Mouse (Mus musculus): ENCODE measurements around the gene Sec14l5. TPM values are rescaled to one million over a fixed set of nuclear protein-coding genes. Genes with fewer than 3 reads are reported as not detected.

The Sec14l5 gene
- polyA plus RNA-seq, 1 experiment = 0.05 TPM

DNA sequence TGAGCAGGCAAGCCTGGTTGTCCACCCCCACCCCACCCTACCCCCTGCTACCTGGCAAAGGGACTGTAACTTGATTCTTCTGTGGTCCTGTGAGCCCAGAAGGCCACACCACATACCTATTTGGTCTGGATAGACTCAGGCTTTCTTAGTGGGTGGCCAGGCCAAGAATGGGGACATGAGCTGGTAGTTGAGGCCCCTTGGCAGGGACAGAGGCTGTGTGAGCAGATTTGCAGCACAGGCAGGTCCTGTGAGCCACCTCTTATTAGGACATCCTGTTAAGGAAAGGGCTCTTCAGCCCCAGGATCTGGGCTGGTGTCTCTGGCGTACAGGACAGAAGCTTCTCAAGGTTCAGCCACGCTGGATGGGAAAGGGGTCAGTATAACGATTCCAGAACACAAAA lies 10.2 kb downstream of the Sec14l5 start:
- Histone ChIP-seq H3K79me2 (ENCODE audit: control insufficient read depth, insufficient read depth) (no peaks in the 10 kb centered on the region), H3K36me3 (ENCODE audit: control insufficient read depth, insufficient read depth) (no peaks in the 10 kb centered on the region), H3K27me3 (ENCODE audit: control insufficient read depth, insufficient read depth, insufficient read length) (peaks cover 19% of the 10 kb centered on the region), H3ac (ENCODE audit: control insufficient read depth, insufficient read length) (no peak overlapping the region), H3K4me3 (no peak overlapping the region), H3K4me2 (ENCODE audit: low read depth) (no peak overlapping the region)
- TF ChIP-seq POLR2AphosphoS2 (IDR thresholded peaks at IDR 0.05; ENCODE audit: insufficient read length, low read depth) (no peak), TCF12 (IDR thresholded peaks at IDR 0.05; ENCODE audit: insufficient read depth, poor library complexity, severe bottlenecking) (no peak), MYOG (IDR thresholded peaks at IDR 0.05; ENCODE audit: control insufficient read depth in 1 of 3, insufficient read depth in 1 of 3, insufficient read length in 2 of 3, low read depth in 2 of 3) (no peak), TCF3 (IDR thresholded peaks at IDR 0.05; ENCODE audit: insufficient read length, low read depth) (no peak), MYOD1 (IDR thresholded peaks at IDR 0.05; ENCODE audit: control insufficient read depth in 1 of 3, insufficient read length in 2 of 3, low read depth in 2 of 3) (no peak), CEBPB (IDR thresholded peaks at IDR 0.05; ENCODE audit: insufficient read depth, poor library complexity, severe bottlenecking) (no peak), USF1 (IDR thresholded peaks at IDR 0.05; ENCODE audit: low read depth) (no peak), E2F4 (IDR thresholded peaks at IDR 0.05; ENCODE audit: insufficient read depth) (no peak)

DNA sequence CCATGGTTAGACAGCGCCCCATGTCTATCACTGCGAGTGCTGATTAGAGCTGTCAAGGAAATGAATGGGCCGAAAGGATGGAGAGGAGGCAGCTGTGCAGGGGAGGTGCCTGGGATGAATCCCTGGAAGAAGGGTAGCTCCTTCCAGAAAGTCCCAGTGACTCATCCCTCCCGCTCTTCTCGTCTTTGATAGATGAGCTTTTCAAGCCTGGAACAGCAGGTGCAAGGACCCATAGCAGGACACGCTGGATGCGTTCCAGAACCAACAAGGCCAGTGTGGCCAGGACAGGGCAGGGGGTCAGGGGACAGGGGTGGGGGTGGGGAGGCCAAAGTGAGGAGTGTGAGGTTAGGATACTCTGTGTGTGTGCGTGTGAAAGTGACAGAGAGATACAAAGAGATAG lies 12.3 kb downstream of the Sec14l5 start:
- Histone ChIP-seq H3K27me3 (ENCODE audit: control insufficient read depth, insufficient read depth, insufficient read length) (peaks cover 19% of the 10 kb centered on the region), H3K4me3 (no peak overlapping the region), H3K36me3 (ENCODE audit: control insufficient read depth, insufficient read depth) (no peaks in the 10 kb centered on the region), H3ac (ENCODE audit: control insufficient read depth, insufficient read length) (no peak overlapping the region), H3K4me2 (ENCODE audit: low read depth) (peak overlapping the region; percentile 42), H3K79me2 (ENCODE audit: control insufficient read depth, insufficient read depth) (no peaks in the 10 kb centered on the region)
- TF ChIP-seq SRF (IDR thresholded peaks at IDR 0.05; ENCODE audit: control insufficient read depth, insufficient read length, low read depth) (no peak), TCF12 (IDR thresholded peaks at IDR 0.05; ENCODE audit: insufficient read depth, poor library complexity, severe bottlenecking) (peak; percentile 70), POLR2AphosphoS2 (IDR thresholded peaks at IDR 0.05; ENCODE audit: insufficient read length, low read depth) (no peak), TCF3 (IDR thresholded peaks at IDR 0.05; ENCODE audit: insufficient read length, low read depth) (no peak), REST (IDR thresholded peaks at IDR 0.05; ENCODE audit: insufficient read depth, insufficient read length) (no peak), MYOD1 (IDR thresholded peaks at IDR 0.05; ENCODE audit: control insufficient read depth in 1 of 3, insufficient read length in 2 of 3, low read depth in 2 of 3) (peak; percentile 79 to 94 (median 91)), POLR2A (IDR thresholded peaks at IDR 0.05; ENCODE audit: insufficient read length, low read depth) (no peak), MYOG (IDR thresholded peaks at IDR 0.05; ENCODE audit: control insufficient read depth in 1 of 3, insufficient read depth in 1 of 3, insufficient read length in 2 of 3, low read depth in 2 of 3) (peak; percentile 44 to 86 (median 83))

DNA sequence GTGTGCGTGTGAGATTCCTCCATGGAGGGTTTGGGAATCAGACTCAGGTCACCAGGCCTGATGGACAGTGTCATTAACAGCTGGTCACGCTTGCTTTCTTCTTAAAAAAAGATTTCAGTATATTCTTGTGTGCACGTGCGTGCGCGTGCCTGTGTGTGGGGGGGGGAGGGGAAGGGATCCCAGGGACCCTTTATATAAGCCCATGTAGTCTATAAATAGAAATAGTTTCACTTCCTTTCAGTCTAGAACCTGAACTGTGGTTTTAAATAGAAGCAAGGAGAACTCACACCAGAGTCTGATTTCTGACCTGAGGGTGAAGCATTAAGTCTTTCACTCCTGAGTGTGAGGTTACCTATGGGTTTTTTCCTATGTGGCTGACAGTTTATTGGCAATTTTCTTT lies 17.4 kb downstream of the Sec14l5 start:
- Histone ChIP-seq H3K27me3 (ENCODE audit: control insufficient read depth, insufficient read depth, insufficient read length) (peaks cover 8% of the 10 kb centered on the region), H3ac (ENCODE audit: control insufficient read depth, insufficient read length) (no peak overlapping the region), H3K4me2 (ENCODE audit: low read depth) (no peak overlapping the region), H3K4me3 (no peak overlapping the region), H3K36me3 (ENCODE audit: control insufficient read depth, insufficient read depth) (no peaks in the 10 kb centered on the region), H3K79me2 (ENCODE audit: control insufficient read depth, insufficient read depth) (no peaks in the 10 kb centered on the region)
- TF ChIP-seq E2F4 (IDR thresholded peaks at IDR 0.05; ENCODE audit: insufficient read depth) (no peak), MAX (IDR thresholded peaks at IDR 0.05; ENCODE audit: low read depth) (no peak), REST (IDR thresholded peaks at IDR 0.05; ENCODE audit: insufficient read depth, insufficient read length) (no peak), TCF12 (IDR thresholded peaks at IDR 0.05; ENCODE audit: insufficient read depth, poor library complexity, severe bottlenecking) (no peak), POLR2A (IDR thresholded peaks at IDR 0.05; ENCODE audit: insufficient read length, low read depth) (no peak), MYOG (IDR thresholded peaks at IDR 0.05; ENCODE audit: control insufficient read depth in 1 of 3, insufficient read depth in 1 of 3, insufficient read length in 2 of 3, low read depth in 2 of 3) (no peak), POLR2AphosphoS2 (IDR thresholded peaks at IDR 0.05; ENCODE audit: insufficient read length, low read depth) (no peak), CEBPB (IDR thresholded peaks at IDR 0.05; ENCODE audit: insufficient read depth, poor library complexity, severe bottlenecking) (no peak), TCF3 (IDR thresholded peaks at IDR 0.05; ENCODE audit: insufficient read length, low read depth) (no peak), SRF (IDR thresholded peaks at IDR 0.05; ENCODE audit: control insufficient read depth, insufficient read length, low read depth) (no peak), MYOD1 (IDR thresholded peaks at IDR 0.05; ENCODE audit: control insufficient read depth in 1 of 3, insufficient read length in 2 of 3, low read depth in 2 of 3) (no peak), USF1 (IDR thresholded peaks at IDR 0.05; ENCODE audit: low read depth) (no peak)

DNA sequence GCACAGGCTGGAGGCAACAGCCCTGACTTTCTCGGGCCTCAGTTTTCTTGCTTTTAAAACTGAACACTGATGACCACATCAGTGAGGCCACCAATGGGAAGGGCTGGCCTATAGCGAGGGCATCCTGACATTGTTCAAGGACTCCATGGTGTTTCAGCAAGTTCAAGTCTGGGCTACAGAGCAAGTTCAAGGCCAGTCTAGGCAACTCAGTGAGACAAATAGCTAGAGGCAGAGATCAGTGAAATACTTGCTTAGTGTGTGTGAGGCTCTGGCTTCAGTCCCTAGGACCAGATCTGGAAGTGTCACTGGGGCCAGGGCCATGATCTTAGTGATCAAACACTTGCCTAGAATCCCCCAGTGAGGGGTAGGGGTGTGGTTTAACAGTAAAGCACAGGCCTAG lies 21.1 kb downstream of the Sec14l5 start:
- Histone ChIP-seq H3K4me2 (ENCODE audit: low read depth) (no peak overlapping the region), H3K36me3 (ENCODE audit: control insufficient read depth, insufficient read depth) (no peaks in the 10 kb centered on the region), H3ac (ENCODE audit: control insufficient read depth, insufficient read length) (no peak overlapping the region), H3K27me3 (ENCODE audit: control insufficient read depth, insufficient read depth, insufficient read length) (no peaks in the 10 kb centered on the region), H3K79me2 (ENCODE audit: control insufficient read depth, insufficient read depth) (no peaks in the 10 kb centered on the region), H3K4me3 (no peak overlapping the region)
- TF ChIP-seq MYOG (IDR thresholded peaks at IDR 0.05; ENCODE audit: control insufficient read depth in 1 of 3, insufficient read depth in 1 of 3, insufficient read length in 2 of 3, low read depth in 2 of 3) (no peak), E2F4 (IDR thresholded peaks at IDR 0.05; ENCODE audit: insufficient read depth) (no peak), USF1 (IDR thresholded peaks at IDR 0.05; ENCODE audit: low read depth) (no peak), TCF3 (IDR thresholded peaks at IDR 0.05; ENCODE audit: insufficient read length, low read depth) (no peak), CEBPB (IDR thresholded peaks at IDR 0.05; ENCODE audit: insufficient read depth, poor library complexity, severe bottlenecking) (no peak), MYOD1 (IDR thresholded peaks at IDR 0.05; ENCODE audit: control insufficient read depth in 1 of 3, insufficient read length in 2 of 3, low read depth in 2 of 3) (no peak), MAX (IDR thresholded peaks at IDR 0.05; ENCODE audit: low read depth) (no peak), POLR2AphosphoS2 (IDR thresholded peaks at IDR 0.05; ENCODE audit: insufficient read length, low read depth) (no peak), TCF12 (IDR thresholded peaks at IDR 0.05; ENCODE audit: insufficient read depth, poor library complexity, severe bottlenecking) (no peak), POLR2A (IDR thresholded peaks at IDR 0.05; ENCODE audit: insufficient read length, low read depth) (no peak), REST (IDR thresholded peaks at IDR 0.05; ENCODE audit: insufficient read depth, insufficient read length) (no peak), SRF (IDR thresholded peaks at IDR 0.05; ENCODE audit: control insufficient read depth, insufficient read length, low read depth) (no peak)

DNA sequence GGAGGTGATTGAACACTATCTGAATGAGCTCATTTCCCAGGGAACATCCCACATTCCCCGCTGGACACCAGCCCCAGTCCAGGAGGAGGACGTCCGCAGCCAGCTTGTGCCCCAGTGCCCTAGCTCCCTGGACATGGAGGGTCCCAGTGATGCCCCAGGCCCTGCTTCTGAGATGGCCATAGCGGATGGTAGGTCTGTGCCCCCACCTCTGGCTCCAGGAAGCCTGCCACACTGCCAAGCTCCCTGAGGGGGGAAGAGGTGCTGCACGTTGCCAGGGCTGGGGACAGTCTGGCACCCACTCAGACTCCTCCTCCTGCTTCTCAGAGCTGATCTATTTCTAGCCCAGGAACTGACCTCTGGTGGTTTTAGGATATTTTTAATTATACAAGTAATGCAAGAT lies 21.9 kb downstream of the Sec14l5 start:
- Histone ChIP-seq H3K4me3 (no peak overlapping the region), H3K4me2 (ENCODE audit: low read depth) (peak overlapping the region; percentile 41), H3K36me3 (ENCODE audit: control insufficient read depth, insufficient read depth) (no peaks in the 10 kb centered on the region), H3K27me3 (ENCODE audit: control insufficient read depth, insufficient read depth, insufficient read length) (no peaks in the 10 kb centered on the region), H3ac (ENCODE audit: control insufficient read depth, insufficient read length) (no peak overlapping the region), H3K79me2 (ENCODE audit: control insufficient read depth, insufficient read depth) (no peaks in the 10 kb centered on the region)
- TF ChIP-seq POLR2AphosphoS2 (IDR thresholded peaks at IDR 0.05; ENCODE audit: insufficient read length, low read depth) (no peak), SRF (IDR thresholded peaks at IDR 0.05; ENCODE audit: control insufficient read depth, insufficient read length, low read depth) (no peak), TCF12 (IDR thresholded peaks at IDR 0.05; ENCODE audit: insufficient read depth, poor library complexity, severe bottlenecking) (no peak), CEBPB (IDR thresholded peaks at IDR 0.05; ENCODE audit: insufficient read depth, poor library complexity, severe bottlenecking) (no peak), MYOD1 (IDR thresholded peaks at IDR 0.05; ENCODE audit: control insufficient read depth in 1 of 3, insufficient read length in 2 of 3, low read depth in 2 of 3) (no peak), MAX (IDR thresholded peaks at IDR 0.05; ENCODE audit: low read depth) (no peak), TCF3 (IDR thresholded peaks at IDR 0.05; ENCODE audit: insufficient read length, low read depth) (no peak), USF1 (IDR thresholded peaks at IDR 0.05; ENCODE audit: low read depth) (no peak), MYOG (IDR thresholded peaks at IDR 0.05; ENCODE audit: control insufficient read depth in 1 of 3, insufficient read depth in 1 of 3, insufficient read length in 2 of 3, low read depth in 2 of 3) (no peak), E2F4 (IDR thresholded peaks at IDR 0.05; ENCODE audit: insufficient read depth) (no peak), POLR2A (IDR thresholded peaks at IDR 0.05; ENCODE audit: insufficient read length, low read depth) (no peak), REST (IDR thresholded peaks at IDR 0.05; ENCODE audit: insufficient read depth, insufficient read length) (no peak)

Measured in myocyte (in vitro differentiated cells).